Mouse (Mus musculus): ENCODE data around the gene Igsf11. TPM values are rescaled to one million over a fixed set of nuclear protein-coding genes. Genes with fewer than 3 reads are reported as not detected.

Gene Igsf11
- total RNA-seq, 1 experiment: 5.0 TPM

DNA sequence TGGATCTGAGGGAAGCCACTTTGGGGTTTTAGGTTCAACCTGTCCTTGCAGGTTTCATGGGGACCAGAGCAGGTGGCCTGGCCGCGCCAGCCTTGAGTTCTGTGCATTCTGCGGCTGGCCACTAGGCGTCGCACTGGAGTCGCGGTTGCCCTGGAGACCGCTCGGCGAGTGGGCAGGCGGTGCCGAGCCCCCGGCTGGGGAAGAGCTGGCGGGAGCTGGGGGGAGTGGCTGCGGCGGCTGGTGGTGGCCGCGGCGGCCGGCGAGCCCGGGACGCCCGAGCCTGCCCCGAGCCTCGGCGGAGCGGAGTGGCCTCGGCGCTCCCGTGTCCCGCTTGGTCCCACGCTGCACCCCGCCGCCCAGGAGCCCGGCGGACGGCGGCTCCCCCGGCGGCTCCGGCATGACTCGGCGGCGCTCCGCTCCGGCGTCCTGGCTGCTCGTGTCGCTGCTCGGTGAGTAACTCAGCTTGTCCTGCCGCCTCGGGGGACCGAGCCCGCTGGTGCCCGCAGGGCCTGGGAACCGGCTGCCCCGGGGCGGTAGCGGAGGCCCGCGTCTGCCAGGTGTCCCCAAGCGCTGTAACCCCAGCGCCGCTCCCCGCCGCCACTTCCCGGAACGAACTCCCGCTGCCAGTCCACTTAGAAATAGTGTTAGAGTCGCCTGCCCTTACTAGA lies 9.8 kb downstream of the Igsf11 start:
- in situ Hi-C loops (cut with MboI; ENCODE audit: low sequenced_read_pairs in 2 of 2, unreplicated experiment in 2 of 2): no loop called here
- Histone ChIP-seq H3K9ac (ENCODE audit: insufficient read depth, low read depth, low read length, poor library complexity, severe bottlenecking) (peak overlapping the region; percentile 72), H3K9me3 (ENCODE audit: control insufficient read depth, insufficient read depth, low read depth, low read length) (no peaks in the 10 kb centered on the region), H3K27ac (ENCODE audit: insufficient read depth, low read depth, low read length, poor library complexity, severe bottlenecking) (no peak overlapping the region), H3K36me3 (ENCODE audit: control insufficient read depth, insufficient read depth, low read length, poor library complexity, severe bottlenecking) (no peaks in the 10 kb centered on the region), H3K4me3 (ENCODE audit: insufficient read depth in 1 of 2, low read depth in 1 of 2, low read length in 2 of 2, poor library complexity in 1 of 2, severe bottlenecking in 1 of 2) (peak overlapping the region; percentile 74 to 88), H3K4me1 (ENCODE audit: control insufficient read depth in 2 of 2, insufficient read depth in 2 of 2, low read length in 2 of 2, poor library complexity in 1 of 2) (no peaks in the 10 kb centered on the region; a peak in 1 of 4 replicates)
- TF ChIP-seq HCFC1 (IDR thresholded peaks at IDR 0.05; ENCODE audit: borderline replicate concordance, insufficient read depth, low read length) (no peak; the same call in 1 of the 2 replicates), MAFK (IDR thresholded peaks at IDR 0.05; ENCODE audit: insufficient read depth, low read depth, low read length) (no peak), ZNF384 (IDR thresholded peaks at IDR 0.05; ENCODE audit: low read depth, low read length) (no peak), ZC3H11A (IDR thresholded peaks at IDR 0.05; ENCODE audit: borderline replicate concordance, low read depth, low read length) (no peak), CHD2 (IDR thresholded peaks at IDR 0.05; ENCODE audit: low read depth, low read length) (no peak)
- peak; percentile 63 for DNase-seq (ENCODE audit: low read depth, low spot score)

- Histone ChIP-seq H3K4me1 (ENCODE audit: control insufficient read depth in 2 of 2, insufficient read depth in 2 of 2, low read length in 2 of 2, poor library complexity in 1 of 2) (no peaks in the 10 kb centered on the region; a peak in 1 of 4 replicates), H3K9me3 (ENCODE audit: control insufficient read depth, insufficient read depth, low read depth, low read length) (no peaks in the 10 kb centered on the region), H3K27ac (ENCODE audit: insufficient read depth, low read depth, low read length, poor library complexity, severe bottlenecking) (no peak overlapping the region), H3K4me3 (ENCODE audit: insufficient read depth in 1 of 2, low read depth in 1 of 2, low read length in 2 of 2, poor library complexity in 1 of 2, severe bottlenecking in 1 of 2) (peak overlapping the region in 1 of 2 experiments; percentile 74; a peak in 2 of 4 replicates), H3K9ac (ENCODE audit: insufficient read depth, low read depth, low read length, poor library complexity, severe bottlenecking) (no peak overlapping the region), H3K36me3 (ENCODE audit: control insufficient read depth, insufficient read depth, low read length, poor library complexity, severe bottlenecking) (no peaks in the 10 kb centered on the region)
- in situ Hi-C loops (cut with MboI; ENCODE audit: low sequenced_read_pairs in 2 of 2, unreplicated experiment in 2 of 2): no loop called here
- TF ChIP-seq CHD2 (IDR thresholded peaks at IDR 0.05; ENCODE audit: low read depth, low read length) (no peak), ZNF384 (IDR thresholded peaks at IDR 0.05; ENCODE audit: low read depth, low read length) (no peak), MAFK (IDR thresholded peaks at IDR 0.05; ENCODE audit: insufficient read depth, low read depth, low read length) (no peak), HCFC1 (IDR thresholded peaks at IDR 0.05; ENCODE audit: borderline replicate concordance, insufficient read depth, low read length) (no peak), ZC3H11A (IDR thresholded peaks at IDR 0.05; ENCODE audit: borderline replicate concordance, low read depth, low read length) (no peak)
- no peak for DNase-seq (ENCODE audit: low read depth, low spot score)
Measured at GRCm38 (mm10) chr16:38903020-38903419, 10.5 kb downstream of the Igsf11 start.

DNA sequence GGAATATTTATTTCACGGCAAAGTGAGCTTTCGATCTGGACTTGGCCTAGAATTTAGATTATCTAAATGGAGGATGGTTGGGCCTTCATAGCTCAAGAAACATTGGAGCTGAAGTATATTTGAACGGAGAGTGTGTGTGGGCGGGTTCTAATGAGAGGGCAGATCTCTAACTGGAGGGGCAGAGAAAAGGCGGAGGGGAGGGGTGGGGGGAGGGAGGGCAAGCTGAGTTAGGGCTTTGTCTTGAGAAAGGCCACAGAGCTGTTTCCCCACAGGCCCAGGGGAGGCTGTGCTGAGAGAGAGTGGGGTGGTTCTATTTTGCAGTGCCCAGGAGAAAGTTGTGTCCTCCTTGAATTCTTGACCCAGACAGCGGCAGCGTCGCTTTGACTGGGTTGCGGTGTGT lies 11.7 kb downstream of the Igsf11 start:
- in situ Hi-C loops (cut with MboI; ENCODE audit: low sequenced_read_pairs in 2 of 2, unreplicated experiment in 2 of 2): no loop called here
- Histone ChIP-seq H3K27ac (ENCODE audit: insufficient read depth, low read depth, low read length, poor library complexity, severe bottlenecking) (no peak overlapping the region), H3K36me3 (ENCODE audit: control insufficient read depth, insufficient read depth, low read length, poor library complexity, severe bottlenecking) (no peaks in the 10 kb centered on the region), H3K9ac (ENCODE audit: insufficient read depth, low read depth, low read length, poor library complexity, severe bottlenecking) (no peak overlapping the region), H3K4me1 (ENCODE audit: control insufficient read depth in 2 of 2, insufficient read depth in 2 of 2, low read length in 2 of 2, poor library complexity in 1 of 2) (no peaks in the 10 kb centered on the region; a peak in 1 of 4 replicates), H3K4me3 (ENCODE audit: insufficient read depth in 1 of 2, low read depth in 1 of 2, low read length in 2 of 2, poor library complexity in 1 of 2, severe bottlenecking in 1 of 2) (no peak overlapping the region), H3K9me3 (ENCODE audit: control insufficient read depth, insufficient read depth, low read depth, low read length) (no peaks in the 10 kb centered on the region)
- no peak for DNase-seq (ENCODE audit: low read depth, low spot score)
- TF ChIP-seq HCFC1 (IDR thresholded peaks at IDR 0.05; ENCODE audit: borderline replicate concordance, insufficient read depth, low read length) (no peak), CHD2 (IDR thresholded peaks at IDR 0.05; ENCODE audit: low read depth, low read length) (no peak), MAFK (IDR thresholded peaks at IDR 0.05; ENCODE audit: insufficient read depth, low read depth, low read length) (no peak), ZNF384 (IDR thresholded peaks at IDR 0.05; ENCODE audit: low read depth, low read length) (no peak), ZC3H11A (IDR thresholded peaks at IDR 0.05; ENCODE audit: borderline replicate concordance, low read depth, low read length) (no peak)

GRCm38 (mm10) chr16:38905911-38906310 lies 13.4 kb downstream of the Igsf11 start:
- Histone ChIP-seq H3K9me3 (ENCODE audit: control insufficient read depth, insufficient read depth, low read depth, low read length) (no peaks in the 10 kb centered on the region), H3K9ac (ENCODE audit: insufficient read depth, low read depth, low read length, poor library complexity, severe bottlenecking) (no peak overlapping the region), H3K36me3 (ENCODE audit: control insufficient read depth, insufficient read depth, low read length, poor library complexity, severe bottlenecking) (no peaks in the 10 kb centered on the region), H3K4me3 (ENCODE audit: insufficient read depth in 1 of 2, low read depth in 1 of 2, low read length in 2 of 2, poor library complexity in 1 of 2, severe bottlenecking in 1 of 2) (no peak overlapping the region), H3K27ac (ENCODE audit: insufficient read depth, low read depth, low read length, poor library complexity, severe bottlenecking) (no peak overlapping the region), H3K4me1 (ENCODE audit: control insufficient read depth in 2 of 2, insufficient read depth in 2 of 2, low read length in 2 of 2, poor library complexity in 1 of 2) (no peaks in the 10 kb centered on the region; a peak in 1 of 4 replicates)
- TF ChIP-seq HCFC1 (IDR thresholded peaks at IDR 0.05; ENCODE audit: borderline replicate concordance, insufficient read depth, low read length): no peak
- no peak for TF ChIP-seq MAFK (IDR thresholded peaks at IDR 0.05; ENCODE audit: insufficient read depth, low read depth, low read length)
- no peak for TF ChIP-seq CHD2 (IDR thresholded peaks at IDR 0.05; ENCODE audit: low read depth, low read length)
- no peak for TF ChIP-seq ZNF384 (IDR thresholded peaks at IDR 0.05; ENCODE audit: low read depth, low read length)
- TF ChIP-seq ZC3H11A (IDR thresholded peaks at IDR 0.05; ENCODE audit: borderline replicate concordance, low read depth, low read length): no peak
- in situ Hi-C loops (cut with MboI; ENCODE audit: low sequenced_read_pairs in 2 of 2, unreplicated experiment in 2 of 2): no loop called here
- DNase-seq (ENCODE audit: low read depth, low spot score): no peak
